Mouse (Mus musculus) limb, embryonic 11.5 days (tissue): ENCODE measurements around the gene Itih5. TPM values are rescaled to one million over a fixed set of nuclear protein-coding genes. Genes with fewer than 3 reads are reported as not detected.

ENCODE experiments used
- ATAC-seq: fragments of 200-750 bp; cut with Nextera tagmentation; 2 replicates; pipeline ENCODE4 v1.8.0; 2017; ENCODE audit warnings: low read depth; ENCODE audit not compliant: insufficient number of reproducible peaks, low FRiP score, low TSS enrichment
- DNase-seq: peaks from one replicate; pipeline ENCODE4 v3.0.0-alpha.2; 2015; ENCODE audit warnings: low spot score
- H3K27ac ChIP-seq: fragments of 300-500 bp; sonication (generic); replicated peaks from 2 replicates; pipeline ENCODE4 v1.5.1; 2014; ENCODE audit warnings: low read depth, mild to moderate bottlenecking, low read length
- H3K27me3 ChIP-seq: fragments of 300-500 bp; sonication (generic); 2 replicates; pipeline ENCODE4 v1.6.1; 2014; ENCODE audit warnings: mild to moderate bottlenecking, low read length, mixed read lengths; ENCODE audit not compliant: control insufficient read depth, insufficient read depth
- H3K36me3 ChIP-seq: fragments of 300-500 bp; sonication (generic); 2 replicates; pipeline ENCODE4 v1.6.1; 2014; ENCODE audit warnings: mild to moderate bottlenecking, low read length, moderate library complexity, mixed read lengths; ENCODE audit not compliant: control insufficient read depth, insufficient read depth
- H3K4me1 ChIP-seq: fragments of 300-500 bp; sonication (generic); 2 replicates; pipeline ENCODE4 v1.6.1; 2014; ENCODE audit warnings: low read length, mixed read lengths; ENCODE audit not compliant: control insufficient read depth, insufficient read depth
- H3K4me2 ChIP-seq: fragments of 300-500 bp; sonication (generic); 2 replicates; pipeline ENCODE4 v1.6.1; 2014; ENCODE audit warnings: low read depth, mild to moderate bottlenecking, moderate library complexity; ENCODE audit not compliant: severe bottlenecking
- H3K4me3 ChIP-seq: fragments of 300-500 bp; sonication (generic); 2 replicates; pipeline ENCODE4 v1.5.1; 2014; ENCODE audit warnings: low read depth, low read length
- H3K9ac ChIP-seq: fragments of 300-500 bp; sonication (generic); 2 replicates; pipeline ENCODE4 v1.6.1; 2014; ENCODE audit warnings: mild to moderate bottlenecking, low read length
- H3K9me3 ChIP-seq: fragments of 300-500 bp; sonication (generic); 2 replicates; pipeline ENCODE4 v1.6.1; 2016; ENCODE audit warnings: low read length; ENCODE audit not compliant: control insufficient read depth
- WGBS: fragments of 180-500 bp; shearing (Covaris S2); extraction: QIAGEN DNeasy Blood & Tissue Kit; methylation state at CpG from one replicate; pipeline ENCODE4 v1.1.7; 2014; 5-methylcytosine and 5-hydroxymethylcytosine counted together
- polyA plus RNA-seq: library from polyadenylated mRNA; unstranded; fragments of >200 nt; fragmentation: Nextera tagmentation; extraction: Ambion mirVana; gene quantifications from 2 replicates; pipeline ENCODE4 v1.2.1, GENCODE M21; 2014

Itih5 gene
- polyA plus RNA-seq: 1.9 and 2.0 TPM in 2 replicates

DNA sequence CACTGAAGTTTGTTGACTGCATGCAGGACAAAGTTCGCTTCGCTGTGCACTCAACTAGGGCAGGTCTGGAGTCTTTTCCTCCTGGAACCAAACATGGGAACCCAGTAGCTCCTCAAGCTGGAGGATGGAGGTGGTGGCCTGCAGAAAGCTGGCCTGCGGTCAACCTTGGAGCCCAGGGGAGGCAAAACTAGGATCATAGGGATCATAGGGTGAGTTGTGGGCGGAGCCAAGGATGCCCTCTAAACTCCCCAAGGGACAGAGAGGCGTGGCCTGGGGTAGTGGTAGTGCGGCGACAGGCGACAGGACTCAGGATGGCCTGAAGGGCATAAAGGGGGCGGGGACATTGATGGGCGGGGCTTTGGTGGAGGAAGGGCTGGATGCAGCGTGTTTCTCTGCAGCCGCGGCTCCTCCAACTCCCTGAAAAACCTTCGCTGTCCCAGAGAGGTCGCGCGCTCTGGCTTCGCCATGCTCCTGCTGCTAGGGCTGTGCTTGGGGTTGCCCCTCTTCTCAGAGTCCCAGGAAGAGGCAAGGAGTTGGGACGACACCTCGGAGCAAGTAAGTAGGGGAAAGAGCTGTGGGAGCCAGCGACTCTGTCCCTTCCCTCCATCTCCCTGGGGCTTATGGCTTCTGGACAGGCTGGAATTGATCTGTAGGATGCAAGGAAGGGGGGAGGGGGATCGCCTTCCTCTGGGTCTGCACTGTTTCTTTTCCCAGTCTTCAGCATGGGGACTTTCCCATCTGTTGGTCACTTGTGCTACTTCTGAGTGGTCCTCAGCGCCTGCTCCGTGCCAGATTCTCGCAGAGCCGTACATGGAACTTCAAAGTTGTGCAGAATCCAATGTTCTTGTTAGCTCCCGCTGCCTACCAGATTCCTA, at the start of gene Itih5:
Gene Itih5, plus strand, starts transcription at position 371 of the 875 bp plus-strand sequence.
- 6% methylated on average over 27 of the region's 27 CpGs for WGBS
- Histone ChIP-seq H3K9me3 (no peaks in the 10 kb centered on the region), H3K27ac (no peak within 1 kb of the TSS), H3K27me3 (no peaks in the 10 kb centered on the region), H3K4me2 (peak within 1 kb of the TSS; percentile 88), H3K4me3 (peak within 1 kb of the TSS; percentile 41), H3K4me1 (peaks cover 5% of the 10 kb centered on the region; the same call in 1 of the 2 replicates), H3K36me3 (no peaks in the 10 kb centered on the region), H3K9ac (peak within 1 kb of the TSS; percentile 56)
- ATAC-seq: peak; percentile 68
- peak; percentile 75 for DNase-seq

DNA sequence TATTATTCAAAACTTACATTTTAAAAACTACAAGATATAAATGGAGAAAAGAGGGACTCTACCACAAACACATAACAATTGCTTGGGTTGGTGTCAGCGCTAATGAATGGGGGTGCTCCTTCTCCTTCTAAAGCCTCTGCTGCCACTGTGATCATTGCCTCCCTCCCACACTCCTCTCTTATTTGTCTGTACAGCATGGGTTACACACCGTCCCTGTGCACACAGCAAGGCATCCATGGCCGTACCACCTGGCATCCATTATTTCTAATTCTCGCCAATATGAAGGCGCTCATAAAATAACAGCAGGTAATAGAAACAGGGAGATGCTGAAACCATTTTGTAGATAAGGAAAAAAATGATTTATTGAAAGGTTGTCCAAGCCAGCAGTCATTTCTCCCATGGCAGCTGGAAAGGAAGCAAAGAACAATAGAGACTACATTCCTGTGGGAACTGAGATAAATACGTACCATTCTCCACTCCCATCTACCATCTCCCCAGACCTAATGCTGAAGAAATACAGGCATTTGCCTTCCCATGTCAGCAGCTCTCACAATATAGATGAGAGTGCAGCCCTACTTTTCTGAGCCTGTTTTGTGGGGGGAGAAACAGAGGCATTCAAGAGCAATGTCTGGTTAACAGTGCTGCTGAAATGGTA, 44.7 kb upstream of the Itih5 start:
- ATAC-seq (no peak), DNase-seq (no peak)
- Histone ChIP-seq H3K4me1 (no peaks in the 10 kb centered on the region), H3K27ac (no peak overlapping the region), H3K27me3 (no peaks in the 10 kb centered on the region), H3K36me3 (no peaks in the 10 kb centered on the region), H3K9me3 (no peaks in the 10 kb centered on the region), H3K9ac (no peak overlapping the region), H3K4me3 (no peak overlapping the region), H3K4me2 (no peak overlapping the region)
- 62% methylated on average over 6 of the region's 6 CpGs for WGBS

DNA sequence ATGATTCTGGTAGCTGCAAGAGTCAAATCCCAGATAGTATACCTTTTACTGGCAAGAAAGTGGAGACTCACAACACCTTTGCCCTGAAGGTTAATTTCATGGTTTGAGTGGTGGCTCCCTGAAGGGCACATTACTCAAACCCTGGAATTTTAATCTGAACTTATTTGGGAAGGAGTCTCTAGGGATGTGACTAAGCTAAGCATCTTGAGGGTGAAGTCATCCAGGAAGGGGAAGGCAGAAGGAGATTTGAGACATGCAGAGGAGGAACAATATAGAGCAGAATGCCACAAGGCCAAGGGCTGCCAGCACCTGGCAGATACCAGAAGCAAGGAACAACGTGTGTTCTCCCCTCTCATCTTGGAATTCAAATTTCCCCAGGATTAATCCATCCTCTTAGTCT, 34.6 kb upstream of the Itih5 start:
- 92% methylated on average over 1 of the region's 1 CpGs for WGBS
- Histone ChIP-seq H3K4me3 (no peak overlapping the region), H3K27ac (no peak overlapping the region), H3K9me3 (no peaks in the 10 kb centered on the region), H3K4me2 (no peak overlapping the region), H3K4me1 (no peaks in the 10 kb centered on the region), H3K9ac (no peak overlapping the region), H3K27me3 (no peaks in the 10 kb centered on the region), H3K36me3 (no peaks in the 10 kb centered on the region)
- ATAC-seq (no peak), DNase-seq (no peak)

DNA sequence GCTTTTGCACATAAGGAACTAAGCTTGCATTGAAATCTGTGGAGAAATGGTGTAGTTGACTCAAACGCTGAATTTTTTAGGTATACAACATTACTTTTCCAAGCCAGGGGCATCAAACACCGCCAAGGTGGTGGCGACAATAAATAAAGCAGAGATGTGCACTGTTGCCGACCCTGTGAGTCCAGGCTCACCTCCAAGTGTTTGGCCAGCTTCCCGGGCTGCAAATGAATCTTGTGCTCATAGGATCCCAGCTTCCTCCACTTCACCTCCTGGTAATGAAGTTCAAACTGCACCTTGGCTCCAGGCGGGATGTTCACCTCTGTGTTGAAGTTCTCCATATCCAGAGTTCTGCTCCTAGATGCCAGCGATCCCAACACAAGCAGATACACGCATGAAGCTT, 34.1 kb upstream of the Itih5 start:
- Histone ChIP-seq H3K4me3 (no peak overlapping the region), H3K9ac (no peak overlapping the region), H3K4me1 (no peaks in the 10 kb centered on the region), H3K36me3 (no peaks in the 10 kb centered on the region), H3K9me3 (no peaks in the 10 kb centered on the region), H3K27me3 (no peaks in the 10 kb centered on the region), H3K27ac (no peak overlapping the region), H3K4me2 (no peak overlapping the region)
- no peak for DNase-seq
- ATAC-seq: no peak
- 86% methylated on average over 8 of the region's 8 CpGs for WGBS

DNA sequence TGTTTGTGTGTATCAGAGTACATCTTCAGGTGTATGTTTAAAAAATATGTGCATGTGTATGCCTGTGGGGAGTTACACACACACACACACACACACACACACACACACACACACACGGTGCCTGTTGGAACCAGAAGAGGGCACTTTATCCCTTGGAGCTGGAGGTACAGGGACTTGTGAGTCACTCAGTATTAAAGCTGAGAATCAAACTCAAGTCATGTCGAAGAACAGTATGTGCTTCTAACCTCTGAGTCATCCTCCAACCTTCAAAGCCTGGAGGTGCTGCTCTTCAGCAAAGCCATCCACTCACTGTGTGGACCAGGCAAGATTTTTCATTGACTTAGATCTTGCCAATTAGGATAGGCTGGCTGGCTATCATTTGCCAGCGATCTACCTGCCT, 31.5 kb upstream of the Itih5 start:
- H3K27ac ChIP-seq: no peak overlapping the region
- 63% methylated on average over 3 of the region's 3 CpGs for WGBS

DNA sequence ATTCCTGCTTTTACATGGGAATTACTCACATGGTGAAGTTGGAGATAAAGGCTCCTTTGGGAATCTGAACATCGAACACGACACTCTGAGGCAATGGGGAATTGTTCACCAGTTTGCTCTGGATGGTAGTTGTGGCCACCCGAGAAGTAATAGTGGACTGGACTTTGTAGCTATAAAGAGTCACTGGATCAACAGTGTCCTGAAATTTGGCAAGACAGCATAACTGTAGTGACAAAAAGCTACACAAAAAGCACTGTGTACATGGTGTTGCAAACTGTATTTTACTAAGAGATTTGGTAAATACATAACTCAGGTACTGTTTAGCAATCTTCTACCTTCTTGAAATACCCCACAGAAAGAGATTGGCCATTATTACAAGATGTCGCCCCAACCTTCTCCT, 27.2 kb upstream of the Itih5 start:
- no peaks in the 10 kb centered on the region for H3K4me1 ChIP-seq
- H3K9ac ChIP-seq: no peak overlapping the region
- DNase-seq (no peak), ATAC-seq (no peak)
- no peak overlapping the region for H3K4me3 ChIP-seq
- H3K27me3 ChIP-seq: no peaks in the 10 kb centered on the region
- no peaks in the 10 kb centered on the region for H3K9me3 ChIP-seq
- no peak overlapping the region for H3K4me2 ChIP-seq
- no peak overlapping the region for H3K27ac ChIP-seq
- 92% methylated on average over 4 of the region's 4 CpGs for whole genome bisulfite sequencing
- no peaks in the 10 kb centered on the region for H3K36me3 ChIP-seq

More for the DNA sequence above, 31.5 kb upstream of the Itih5 start:
- Histone ChIP-seq H3K4me2 (no peak overlapping the region), H3K4me3 (no peak overlapping the region), H3K36me3 (no peaks in the 10 kb centered on the region), H3K9ac (no peak overlapping the region), H3K4me1 (no peaks in the 10 kb centered on the region), H3K9me3 (no peaks in the 10 kb centered on the region), H3K27me3 (no peaks in the 10 kb centered on the region)
- ATAC-seq (no peak), DNase-seq (no peak)

DNA sequence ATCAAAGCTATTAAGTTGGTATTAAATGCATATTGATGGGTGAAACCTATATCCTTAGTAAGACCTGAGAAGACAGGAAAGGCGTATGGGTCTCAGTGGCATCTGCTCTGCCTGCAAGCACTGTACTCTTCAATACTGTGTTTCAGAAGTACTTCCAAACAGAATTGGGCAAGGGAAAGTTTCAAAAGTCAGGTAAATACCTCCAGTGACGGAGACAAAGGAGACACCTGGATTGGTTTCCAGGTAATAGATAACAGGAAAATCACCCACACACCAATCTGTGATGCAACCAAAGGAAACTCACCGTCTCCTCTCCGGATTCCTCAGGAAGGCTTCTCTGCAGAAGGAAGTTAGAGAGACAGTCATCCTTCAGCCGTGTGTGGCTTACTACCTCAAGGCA, 25.9 kb upstream of the Itih5 start:
- no peak overlapping the region for H3K27ac ChIP-seq
- no peaks in the 10 kb centered on the region for H3K27me3 ChIP-seq
- H3K9me3 ChIP-seq: no peaks in the 10 kb centered on the region
- DNase-seq (no peak), ATAC-seq (no peak)
- no peaks in the 10 kb centered on the region for H3K36me3 ChIP-seq
- H3K4me2 ChIP-seq: no peak overlapping the region
- H3K9ac ChIP-seq: no peak overlapping the region
- no peaks in the 10 kb centered on the region for H3K4me1 ChIP-seq
- 93% methylated on average over 5 of the region's 5 CpGs for WGBS
- no peak overlapping the region for H3K4me3 ChIP-seq

DNA sequence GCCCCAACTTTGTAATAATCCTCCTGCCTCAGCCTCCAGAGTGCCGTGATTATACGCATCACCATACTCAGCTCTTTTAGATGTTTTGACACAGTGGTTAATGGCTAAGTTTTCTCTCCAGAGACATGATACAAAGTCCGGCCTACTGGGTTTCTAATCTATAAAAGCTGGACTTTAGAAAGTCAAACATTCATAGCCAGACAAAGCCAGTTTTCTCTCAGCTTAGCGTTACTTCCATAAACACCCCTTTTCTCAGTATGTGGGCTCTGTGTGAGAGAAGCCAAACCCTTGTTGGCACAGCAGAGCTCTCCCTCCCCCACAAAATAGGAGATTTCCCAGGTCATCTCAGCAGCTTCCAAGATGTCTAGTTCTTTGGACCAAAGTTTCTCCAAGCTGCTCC, 24.8 kb upstream of the Itih5 start:
- ATAC-seq: no peak
- Histone ChIP-seq H3K9me3 (no peaks in the 10 kb centered on the region), H3K9ac (no peak overlapping the region), H3K27me3 (no peaks in the 10 kb centered on the region), H3K4me1 (no peaks in the 10 kb centered on the region), H3K27ac (no peak overlapping the region), H3K4me2 (no peak overlapping the region), H3K4me3 (no peak overlapping the region), H3K36me3 (no peaks in the 10 kb centered on the region)
- WGBS: 88% methylated on average over 4 of the region's 4 CpGs
- no peak for DNase-seq
